Mouse (Mus musculus) T-helper 1 cell (primary cell): ENCODE data around the gene Rpl13a.

Source experiments
- in situ Hi-C: fragments of 300-600 bp; cut with MboI, MseI; formaldehyde crosslinking; loops from one replicate; pipeline ENCODE4 v1.15.1; 2025; ENCODE audit warnings: high pct_unique_total_duplicates

The Rpl13a gene

GRCm38 (mm10) chr7:45092828-45093515 is 35.6 kb downstream of the Rpl13a start:
- in situ Hi-C loops: no loop called here

DNA sequence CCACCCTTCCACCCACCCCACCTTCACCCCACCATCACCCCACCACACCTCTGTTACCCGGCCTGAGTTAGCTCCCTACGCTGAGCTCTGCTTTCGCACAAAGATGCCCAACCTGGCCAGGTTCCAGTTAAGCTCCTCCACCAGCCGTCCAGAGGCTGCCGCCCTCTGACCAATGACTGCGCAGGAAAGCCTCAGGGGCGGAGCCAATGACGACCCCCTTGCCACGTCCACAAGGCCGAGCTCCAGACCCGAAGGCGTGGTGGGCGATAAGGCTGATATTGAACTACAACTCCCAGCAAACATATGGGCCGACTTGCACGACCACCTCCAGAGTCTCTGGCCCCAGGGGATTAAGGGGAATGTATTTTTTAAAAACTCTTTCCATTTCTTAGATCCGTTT is 36.5 kb downstream of the Rpl13a start, which contains the start of gene Rcn3:
TSS of gene Rcn3 (minus strand) at position 174 of the 400 bp plus-strand sequence.
- in situ Hi-C loops: no loop called here

- in situ Hi-C loops: no loop called here
Measured at GRCm38 (mm10) chr7:45091001-45091990, 37.3 kb downstream of the Rpl13a start.

DNA sequence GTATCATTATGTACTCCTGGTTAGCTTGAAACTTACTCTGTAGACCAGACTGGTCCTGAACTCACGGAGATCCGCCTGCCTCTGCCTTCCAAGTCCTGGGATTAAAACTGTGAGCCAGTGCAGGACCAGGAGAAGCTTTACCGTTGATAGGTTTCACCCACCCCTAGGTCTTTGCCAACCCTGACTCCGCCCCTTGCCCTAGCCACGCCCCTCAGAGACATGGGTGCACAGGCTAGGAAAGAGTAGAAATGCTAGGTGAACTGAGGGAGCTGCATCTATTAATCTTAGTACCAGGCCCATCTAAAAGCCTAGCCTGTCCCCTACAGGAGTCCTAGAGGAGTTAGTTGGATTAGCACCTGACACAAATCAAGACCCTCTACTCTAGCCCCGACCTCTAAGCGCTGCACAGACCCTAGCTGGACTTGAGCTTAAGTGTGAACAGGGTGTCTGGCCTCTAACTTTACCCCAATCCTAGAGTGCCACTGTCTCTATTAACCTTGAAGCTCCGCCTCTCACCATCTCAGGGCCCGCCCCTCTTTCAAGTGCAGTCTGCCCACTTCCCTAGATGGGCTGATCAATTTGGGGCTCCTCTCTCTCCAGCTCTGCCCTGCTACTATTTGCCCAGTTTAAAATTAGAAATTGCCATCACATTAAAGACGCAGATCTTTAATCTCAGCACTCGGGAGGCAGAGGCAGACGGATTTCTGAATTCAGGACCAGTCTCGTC is 38.1 kb downstream of the Rpl13a start:
- in situ Hi-C loops: no loop called here

- in situ Hi-C loops: loop anchor here (5.0 kb wide), 1 partner anchor 34 kb away; the partner anchor contains the start of gene Rps11
Measured at GRCm38 (mm10) chr7:45088597-45088996, 40.0 kb downstream of the Rpl13a start.

DNA sequence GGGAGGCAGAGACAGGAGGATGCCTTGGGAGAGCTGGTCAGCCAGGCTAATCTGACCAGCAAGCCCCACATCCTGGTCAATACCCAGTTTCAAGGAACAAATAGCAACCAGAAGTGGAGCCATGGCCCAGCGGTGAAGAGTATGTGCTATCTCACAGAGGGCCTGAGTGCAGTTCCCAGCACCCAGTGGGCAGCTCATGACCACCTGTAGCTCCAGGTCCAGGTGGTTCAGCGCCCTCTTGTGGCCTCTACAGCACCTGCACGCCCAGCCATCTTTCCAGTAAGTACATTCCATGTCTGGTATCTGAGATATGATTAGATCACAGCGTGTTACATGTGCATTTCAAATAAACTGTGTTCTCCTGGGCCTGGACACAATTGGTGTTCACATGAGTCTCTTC is 42.5 kb downstream of the Rpl13a start:
- in situ Hi-C loops: loop anchor here (5.0 kb wide), 1 partner anchor 36 kb away; the partner anchor contains the start of gene Rps11

- in situ Hi-C loops: no loop called here
Measured at GRCm38 (mm10) chr7:45083300-45083890, 45.2 kb downstream of the Rpl13a start.

DNA sequence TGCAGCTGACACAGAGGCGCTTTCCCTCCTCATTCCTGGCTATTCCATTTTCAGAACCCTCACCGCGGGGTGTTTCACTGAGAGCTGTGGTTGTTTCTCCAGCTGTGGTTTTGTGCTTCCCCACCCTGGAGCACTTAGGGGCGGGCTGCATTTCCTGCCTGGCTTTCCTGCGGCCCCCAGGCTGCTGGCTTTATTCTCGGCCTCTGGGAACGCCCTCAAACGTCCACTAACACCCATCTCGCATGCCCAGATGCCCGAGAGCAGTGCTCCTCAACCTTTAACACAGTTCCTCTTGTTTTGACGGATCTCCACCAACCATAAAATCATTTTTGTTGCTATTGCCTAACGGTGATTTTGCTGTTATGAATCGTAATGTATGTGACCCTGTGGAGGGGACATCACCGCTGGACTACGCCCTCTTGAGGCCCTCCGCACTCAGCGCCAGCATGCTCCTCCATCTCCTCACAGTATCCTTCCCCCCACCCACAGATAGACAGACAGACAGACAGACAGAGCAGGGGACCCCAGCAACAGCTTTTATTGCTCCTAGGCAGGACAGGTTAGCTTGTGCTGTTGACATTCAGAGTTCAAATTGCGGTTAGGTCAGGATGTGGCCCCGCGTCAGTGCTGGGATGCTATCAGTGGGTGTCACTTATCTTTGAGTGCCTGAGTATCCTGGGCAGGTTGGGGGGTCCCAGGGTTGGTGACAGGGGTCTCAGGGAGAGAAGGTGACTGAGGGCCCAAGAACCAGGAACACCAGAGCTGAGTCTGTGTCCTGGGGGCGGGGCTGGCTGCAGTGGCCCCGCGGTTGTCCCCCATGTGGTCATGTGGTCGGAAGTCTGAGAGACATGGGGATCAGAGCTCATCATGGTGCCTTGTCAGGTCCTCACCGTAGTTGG is 45.9 kb downstream of the Rpl13a start:
- in situ Hi-C loops: no loop called here

DNA sequence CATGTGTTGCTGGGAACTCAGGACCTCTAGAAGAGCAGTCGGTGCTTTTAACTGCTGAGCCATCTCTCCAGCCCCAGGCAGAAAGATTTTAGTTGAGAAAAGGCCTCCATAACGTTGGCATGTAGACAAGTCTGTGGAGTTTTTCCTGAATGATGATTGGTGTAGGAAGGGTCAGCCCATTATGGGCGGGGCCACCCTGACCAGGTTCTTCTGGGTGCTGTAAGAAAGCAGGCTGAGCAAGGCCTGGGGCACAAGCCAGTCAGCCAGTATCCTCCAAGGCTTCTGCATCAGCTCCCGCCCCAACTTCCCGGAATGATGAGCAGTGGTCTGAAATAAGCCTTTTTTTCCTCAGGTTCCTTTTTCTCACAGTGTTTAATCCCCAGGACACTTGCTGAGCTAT is 47.5 kb downstream of the Rpl13a start:
- in situ Hi-C loops: no loop called here

GRCm38 (mm10) chr7:45079856-45080255 is 48.7 kb downstream of the Rpl13a start:
- in situ Hi-C loops: no loop called here

DNA sequence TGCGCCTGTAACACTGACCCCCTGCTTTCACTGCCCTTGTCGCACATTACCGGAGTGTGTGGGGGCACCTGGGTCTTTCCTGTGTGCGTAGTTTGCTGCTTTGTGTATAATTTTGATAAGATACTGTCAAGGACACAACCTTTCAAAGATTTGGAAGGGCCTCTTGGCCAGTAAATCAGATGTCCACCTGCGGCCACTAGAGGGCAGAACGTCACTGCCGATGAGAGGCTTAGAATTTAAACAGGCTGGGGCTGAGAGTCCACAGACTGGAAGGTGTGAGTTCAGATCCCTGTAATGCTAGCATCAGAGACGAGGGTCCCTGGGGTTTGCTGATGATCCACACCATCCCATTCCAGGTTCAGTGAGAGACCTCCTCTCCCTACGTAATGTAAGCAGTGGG is 50.0 kb downstream of the Rpl13a start:
- in situ Hi-C loops: no loop called here

GRCm38 (mm10) chr7:45077829-45078228 is 50.7 kb downstream of the Rpl13a start:
- in situ Hi-C loops: no loop called here

DNA sequence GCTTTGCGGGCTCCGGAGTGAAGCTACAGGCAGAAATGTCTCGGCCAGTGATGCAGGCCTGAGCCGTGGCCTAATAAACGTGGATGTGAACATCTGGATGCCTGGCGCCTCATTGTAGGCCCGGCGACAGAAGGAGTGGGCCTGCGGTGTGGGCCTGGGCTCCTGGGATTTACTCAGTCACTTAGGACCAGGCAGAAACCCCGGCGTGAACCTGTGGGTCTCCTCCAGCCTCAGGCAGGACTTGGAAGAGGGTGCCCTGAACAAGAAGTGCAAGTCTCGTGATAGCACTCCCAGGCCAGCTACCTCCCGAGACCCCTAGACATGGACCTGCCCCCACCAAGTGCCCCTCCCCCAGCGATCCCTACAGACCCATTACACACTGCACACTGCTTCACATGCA is 51.2 kb downstream of the Rpl13a start:
- in situ Hi-C loops: no loop called here

DNA sequence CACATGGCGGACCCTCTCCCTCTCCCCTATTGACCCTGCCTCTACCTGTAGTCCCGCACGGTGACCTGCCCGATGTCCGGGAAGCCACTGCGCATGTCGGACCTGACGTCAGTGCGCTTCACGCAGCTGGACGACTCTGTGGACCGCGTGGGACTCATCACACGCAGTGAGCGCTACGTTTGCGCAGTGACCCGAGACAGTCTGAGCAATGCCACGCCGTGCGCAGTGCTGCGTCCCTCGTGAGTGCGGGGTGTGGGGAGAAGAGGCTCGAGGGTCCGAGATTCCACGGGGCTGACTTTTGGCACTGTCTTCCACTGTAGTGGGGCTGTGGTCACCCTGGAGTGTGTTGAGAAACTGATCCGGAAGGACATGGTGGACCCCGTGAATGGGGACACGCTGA is 52.1 kb downstream of the Rpl13a start:
- in situ Hi-C loops: no loop called here
